Mouse (Mus musculus): ENCODE measurements at regions not wholly inside any gene's neighbourhood (a gene's known extent, or its start where the extent isn't known, plus 50 kb on each side); places are given as distances from the start of the nearest gene placed in this dataset.

DNA sequence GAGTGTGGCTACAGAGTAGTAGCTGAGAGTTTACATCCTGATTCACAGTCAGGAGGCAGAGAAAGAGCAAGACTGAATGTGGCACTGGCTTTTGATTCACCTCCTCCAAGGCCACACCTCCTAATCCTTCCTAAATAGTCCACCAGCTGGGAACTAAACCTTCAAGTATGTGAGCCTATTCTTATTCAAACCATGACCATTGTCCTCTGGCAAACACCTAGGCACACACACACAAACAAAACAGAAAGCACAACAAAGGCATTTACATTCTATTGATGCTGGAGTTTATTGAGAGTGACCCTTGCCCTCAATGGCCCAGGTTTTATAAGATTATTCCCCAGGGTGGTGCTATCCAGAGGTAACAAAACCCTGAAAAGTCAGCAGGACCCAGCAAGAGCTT is 235.4 kb upstream of the Dynlrb2 start:
- TF ChIP-seq GATA1 (IDR thresholded peaks at IDR 0.05; ENCODE audit: borderline replicate concordance, low read length): no peak
- TF ChIP-seq FLI1 (IDR thresholded peaks at IDR 0.05; ENCODE audit: low read length): no peak
